Mouse (Mus musculus) midbrain, postnatal 0 days (tissue): ENCODE measurements at regions not wholly inside any gene's neighbourhood (a gene's known extent, or its start where the extent isn't known, plus 50 kb on each side); places are given as distances from the start of the nearest gene placed in this dataset.

Source experiments
- ATAC-seq: fragments of 200-750 bp; cut with Nextera tagmentation; 2 replicates; pipeline ENCODE4 v1.8.0; 2017; ENCODE audit warnings: moderate number of reproducible peaks, mild to moderate bottlenecking, moderate TSS enrichment, moderate library complexity; ENCODE audit not compliant: low FRiP score
- DNase-seq: peaks from one replicate; pipeline ENCODE4 v3.0.0-alpha.2; 2015; ENCODE audit warnings: low spot score
- H3K27ac ChIP-seq: fragments of 300-500 bp; sonication (generic); 2 replicates; pipeline ENCODE4 v1.5.1; 2014; ENCODE audit warnings: low read depth, mild to moderate bottlenecking, low read length, mixed read lengths
- H3K27me3 ChIP-seq: fragments of 300-500 bp; sonication (generic); 2 replicates; pipeline ENCODE4 v1.6.1; 2014; ENCODE audit warnings: low read length, control low read depth, mixed read lengths; ENCODE audit not compliant: insufficient read depth
- H3K36me3 ChIP-seq: fragments of 300-500 bp; sonication (generic); 2 replicates; pipeline ENCODE4 v1.6.1; 2014; ENCODE audit warnings: low read length, control low read depth, mixed read lengths; ENCODE audit not compliant: insufficient read depth
- H3K4me1 ChIP-seq: fragments of 300-500 bp; sonication (generic); 2 replicates; pipeline ENCODE4 v1.6.1; 2014; ENCODE audit warnings: mild to moderate bottlenecking, control low read depth, antibody characterized with exemption, low read length, mixed read lengths; ENCODE audit not compliant: insufficient read depth
- H3K4me2 ChIP-seq: fragments of 300-500 bp; sonication (generic); 2 replicates; pipeline ENCODE4 v1.6.1; 2014; ENCODE audit warnings: low read depth, mild to moderate bottlenecking, low read length, mixed read lengths; ENCODE audit not compliant: poor library complexity, severe bottlenecking
- H3K4me3 ChIP-seq: fragments of 300-500 bp; sonication (generic); 2 replicates; pipeline ENCODE4 v1.5.1; 2014; ENCODE audit warnings: low read depth, mild to moderate bottlenecking, low read length, moderate library complexity
- H3K9ac ChIP-seq: fragments of 300-500 bp; sonication (generic); replicated peaks from 2 replicates; pipeline ENCODE4 v1.6.1; 2014; ENCODE audit warnings: mild to moderate bottlenecking, low read length, moderate library complexity, mixed read lengths; ENCODE audit not compliant: poor library complexity, severe bottlenecking
- H3K9me3 ChIP-seq: fragments of 300-500 bp; sonication (generic); 2 replicates; pipeline ENCODE4 v1.6.1; 2016; ENCODE audit warnings: low read length, control low read depth
- CTCF ChIP-seq: IDR thresholded peaks from 2 replicates; pipeline ENCODE4 v1.5.1; 2016; ENCODE audit warnings: antibody characterized with exemption, mild to moderate bottlenecking
- WGBS: fragments of 180-500 bp; shearing (Covaris S2); extraction: QIAGEN DNeasy Blood & Tissue Kit; methylation state at CpG from one replicate; pipeline ENCODE4 v1.1.7; 2014; 5-methylcytosine and 5-hydroxymethylcytosine counted together

GRCm38 (mm10) chr1:184428612-184429011 lies 303.8 kb downstream of the Hlx start:
- no peaks in the 10 kb centered on the region for H3K36me3 ChIP-seq
- no peak overlapping the region for H3K4me3 ChIP-seq
- DNase-seq (no peak), ATAC-seq (no peak)
- no peaks in the 10 kb centered on the region for H3K4me1 ChIP-seq
- 51% methylated on average over 8 of the region's 8 CpGs for WGBS
- TF ChIP-seq CTCF, result no peak
- no peak overlapping the region for H3K4me2 ChIP-seq
- no peak overlapping the region for H3K27ac ChIP-seq
- H3K9me3 ChIP-seq, result no peaks in the 10 kb centered on the region
- H3K9ac ChIP-seq, result no peak overlapping the region
- no peaks in the 10 kb centered on the region for H3K27me3 ChIP-seq

- H3K27me3 ChIP-seq, result no peaks in the 10 kb centered on the region
- WGBS, result 78% methylated on average over 3 of the region's 3 CpGs
- H3K4me2 ChIP-seq, result no peak overlapping the region
- TF ChIP-seq CTCF, result no peak
- no peaks in the 10 kb centered on the region for H3K36me3 ChIP-seq
- ATAC-seq (no peak), DNase-seq (no peak)
- no peak overlapping the region for H3K4me3 ChIP-seq
- H3K9me3 ChIP-seq, result no peaks in the 10 kb centered on the region
- no peak overlapping the region for H3K27ac ChIP-seq
- H3K9ac ChIP-seq, result no peak overlapping the region
- no peaks in the 10 kb centered on the region for H3K4me1 ChIP-seq
Measured at GRCm38 (mm10) chr1:184428035-184428434, 304.4 kb downstream of the Hlx start.

DNA sequence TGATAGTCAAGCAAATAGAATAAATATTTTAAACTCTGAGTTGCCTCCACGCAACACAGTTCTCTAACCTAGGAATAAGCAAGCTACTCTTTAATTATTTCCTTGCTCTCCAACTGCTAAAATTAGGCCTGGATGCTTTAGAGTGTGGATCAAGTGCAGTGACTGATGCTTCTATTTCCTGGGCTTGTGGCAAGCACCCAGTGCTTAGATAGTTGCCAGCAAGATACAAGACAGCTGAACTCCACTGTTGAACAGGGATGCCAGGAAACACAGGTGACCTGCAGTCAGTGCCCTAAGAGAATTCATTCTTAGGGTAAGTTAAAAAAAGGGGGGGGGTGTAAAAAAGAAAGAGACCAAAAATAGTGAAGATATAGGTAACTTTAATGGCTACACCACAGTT lies 306.7 kb downstream of the Hlx start:
- no peak overlapping the region for H3K4me3 ChIP-seq
- no peak overlapping the region for H3K9ac ChIP-seq
- no peak for TF ChIP-seq CTCF
- WGBS, result 96% methylated on average over 1 of the region's 1 CpGs
- no peaks in the 10 kb centered on the region for H3K9me3 ChIP-seq
- DNase-seq (no peak), ATAC-seq (no peak)
- no peak overlapping the region for H3K27ac ChIP-seq
- no peak overlapping the region for H3K4me2 ChIP-seq
- no peaks in the 10 kb centered on the region for H3K36me3 ChIP-seq
- no peaks in the 10 kb centered on the region for H3K4me1 ChIP-seq
- H3K27me3 ChIP-seq, result no peaks in the 10 kb centered on the region

DNA sequence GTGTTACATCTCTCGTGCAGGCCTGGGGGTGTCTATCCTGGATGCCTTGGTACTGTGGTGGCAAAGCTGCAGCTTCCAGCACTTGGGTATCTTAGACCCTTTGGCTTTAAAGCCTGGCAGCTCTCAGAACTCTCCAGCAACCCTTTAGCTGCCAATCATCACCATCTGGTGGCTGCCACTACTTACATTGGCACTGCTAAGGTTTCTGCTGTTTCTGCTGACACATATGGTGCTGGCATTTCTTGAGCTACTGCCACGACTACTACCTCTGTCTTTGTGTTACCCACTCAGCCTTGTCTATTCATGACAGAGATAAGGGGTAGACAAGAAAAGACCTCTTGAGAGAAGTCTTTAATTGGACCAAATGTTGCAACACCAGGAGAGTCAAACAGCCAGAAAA lies 308.4 kb downstream of the Hlx start:
- H3K9ac ChIP-seq, result no peak overlapping the region
- no peak for ATAC-seq

GRCm38 (mm10) chr1:184412596-184412995 lies 319.8 kb downstream of the Hlx start:
- WGBS, result 97% methylated on average over 12 of the region's 12 CpGs
- no peaks in the 10 kb centered on the region for H3K4me1 ChIP-seq
- no peak for TF ChIP-seq CTCF

More for the DNA sequence above, 308.4 kb downstream of the Hlx start:
- Histone ChIP-seq H3K27me3 (no peaks in the 10 kb centered on the region), H3K27ac (no peak overlapping the region), H3K36me3 (no peaks in the 10 kb centered on the region), H3K4me3 (no peak overlapping the region), H3K4me2 (no peak overlapping the region), H3K9me3 (no peaks in the 10 kb centered on the region), H3K4me1 (no peaks in the 10 kb centered on the region)
- 80% methylated on average over 2 of the region's 2 CpGs for WGBS
- peak; percentile 10 for DNase-seq
- TF ChIP-seq CTCF, result no peak

GRCm38 (mm10) chr1:184411066-184411465 lies 321.4 kb downstream of the Hlx start:
- 48% methylated on average over 3 of the region's 3 CpGs for WGBS
- no peak for TF ChIP-seq CTCF
- ATAC-seq, result no peak

More at GRCm38 (mm10) chr1:184412596-184412995, 319.8 kb downstream of the Hlx start:
- H3K9ac ChIP-seq, result no peak overlapping the region
- H3K4me2 ChIP-seq, result no peak overlapping the region
- no peak overlapping the region for H3K4me3 ChIP-seq
- ATAC-seq (no peak), DNase-seq (no peak)
- H3K27ac ChIP-seq, result no peak overlapping the region
- no peaks in the 10 kb centered on the region for H3K36me3 ChIP-seq
- no peaks in the 10 kb centered on the region for H3K9me3 ChIP-seq
- no peaks in the 10 kb centered on the region for H3K27me3 ChIP-seq

More at GRCm38 (mm10) chr1:184411066-184411465, 321.4 kb downstream of the Hlx start:
- no peaks in the 10 kb centered on the region for H3K9me3 ChIP-seq
- H3K27ac ChIP-seq, result no peak overlapping the region
- H3K4me1 ChIP-seq, result no peaks in the 10 kb centered on the region
- H3K27me3 ChIP-seq, result no peaks in the 10 kb centered on the region
- H3K4me2 ChIP-seq, result no peak overlapping the region
- H3K4me3 ChIP-seq, result no peak overlapping the region
- DNase-seq, result no peak
- H3K36me3 ChIP-seq, result no peaks in the 10 kb centered on the region
- no peak overlapping the region for H3K9ac ChIP-seq
